Mouse (Mus musculus) bone marrow, adult 2 months (tissue): Measurements from ENCODE around the gene Klhl2.

ENCODE experiments used
- CTCF ChIP-seq: fragments of 200-500 bp; IDR thresholded peaks from 2 replicates; pipeline ENCODE4 v1.5.1; 2011; ENCODE audit warnings: low read length, control low read depth; ENCODE audit not compliant: control insufficient read depth, insufficient read depth
- POLR2A ChIP-seq: fragments of 200-500 bp; IDR thresholded peaks from 2 replicates; pipeline ENCODE4 v1.6.1; 2011; ENCODE audit warnings: low read depth, mild to moderate bottlenecking, control low read depth, low read length, borderline replicate concordance; ENCODE audit not compliant: control insufficient read depth

- TF ChIP-seq POLR2A (no peak), CTCF (no peak)
Observed at GRCm38 (mm10) chr8:64788715-64789114, 61.1 kb downstream of the Klhl2 start.
